Mouse (Mus musculus) T-cell, adult 2 months (primary cell): ENCODE results near the gene 6030468B19Rik.
"Not testable (repeated sequence)": the region's sequence is repeated elsewhere in the genome, so short reads cannot be mapped to it uniquely, and the experiment has no call there.

Experiments
- DNase-seq: peaks from one replicate; pipeline ENCODE4 v3.0.0; 2022; ENCODE audit warnings: low spot score

The 6030468B19Rik gene

DNA sequence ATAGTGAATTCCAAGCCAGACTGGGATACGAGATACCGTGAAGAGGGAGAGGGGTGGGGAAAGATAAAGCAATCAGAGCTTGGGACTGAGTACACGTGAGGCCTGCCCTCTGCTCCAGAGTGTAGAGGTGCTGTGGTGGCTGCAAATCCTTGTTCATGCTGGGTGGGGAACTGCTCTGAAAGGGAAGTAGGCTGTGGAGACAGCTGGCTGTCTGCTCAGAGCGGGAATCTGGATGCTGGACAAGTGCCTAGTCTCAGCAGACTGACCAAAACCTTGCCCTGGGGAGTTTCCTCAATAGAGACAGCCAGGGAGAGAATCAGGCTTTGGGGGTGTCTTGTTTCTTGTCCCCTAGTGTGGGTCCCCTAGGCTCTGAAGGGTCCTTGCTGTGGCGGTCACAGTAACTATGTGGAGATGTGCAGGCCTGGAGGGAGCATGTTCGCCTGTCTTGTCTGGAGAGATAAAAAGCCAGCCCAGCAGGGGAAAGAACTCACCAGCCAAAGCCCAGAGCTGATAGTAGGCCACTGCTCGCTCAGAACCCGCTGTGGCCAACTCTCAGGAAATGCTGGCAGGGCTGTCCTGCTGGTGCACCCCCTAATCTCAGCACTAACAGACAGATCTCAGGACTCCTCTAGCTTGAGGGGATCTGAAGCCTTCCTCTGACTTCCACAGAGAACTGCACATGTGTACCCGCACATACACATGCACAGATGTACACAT is 31.6 kb downstream of the 6030468B19Rik start:
- DNase-seq = no peak

DNA sequence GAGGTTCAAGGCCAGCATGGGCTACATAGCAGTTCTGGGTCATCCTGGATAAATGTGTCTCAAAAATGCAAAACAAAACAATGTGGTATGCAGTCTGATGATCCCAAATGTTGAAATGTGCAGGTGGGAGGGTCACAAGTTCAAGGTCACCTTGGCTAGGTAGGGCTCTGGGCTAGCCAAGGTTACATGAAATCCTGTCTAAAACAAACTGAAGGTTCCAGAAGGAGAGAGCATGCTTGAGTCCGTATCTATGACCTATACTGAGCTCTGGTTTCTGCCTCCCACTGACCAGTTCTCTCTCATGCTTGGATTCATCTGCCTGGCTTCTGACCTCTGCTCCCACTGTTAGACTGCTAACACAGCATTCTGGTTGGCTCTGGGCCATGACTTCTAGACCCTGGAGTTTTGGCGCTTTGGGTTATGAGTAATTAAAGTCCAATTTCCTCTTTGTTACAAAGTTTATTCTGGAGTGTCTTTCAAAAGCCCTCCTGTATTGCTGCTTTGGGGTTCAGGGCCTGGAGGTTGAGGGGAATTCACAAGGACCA is 32.3 kb downstream of the 6030468B19Rik start:
- no peak for DNase-seq

DNA sequence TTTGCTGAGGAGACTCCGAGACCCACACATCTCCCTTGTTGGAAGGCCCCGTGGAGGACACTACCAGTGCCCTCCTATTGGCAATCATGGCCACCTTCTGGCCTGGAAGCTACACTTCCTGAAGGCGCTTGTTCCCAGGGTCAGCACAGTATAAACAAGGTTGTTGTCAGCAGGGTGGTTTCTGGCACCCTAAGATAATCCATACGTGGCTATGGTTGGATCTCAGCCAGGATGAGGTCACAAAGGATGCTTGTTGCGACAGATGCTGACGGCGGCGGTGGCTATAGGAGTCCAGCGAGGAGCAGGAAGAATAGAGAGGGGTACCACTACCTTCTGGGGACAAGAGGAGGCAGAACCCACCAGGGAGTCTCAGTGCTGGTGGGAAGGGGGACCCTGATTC is 32.9 kb downstream of the 6030468B19Rik start:
- no peak for DNase-seq

DNA sequence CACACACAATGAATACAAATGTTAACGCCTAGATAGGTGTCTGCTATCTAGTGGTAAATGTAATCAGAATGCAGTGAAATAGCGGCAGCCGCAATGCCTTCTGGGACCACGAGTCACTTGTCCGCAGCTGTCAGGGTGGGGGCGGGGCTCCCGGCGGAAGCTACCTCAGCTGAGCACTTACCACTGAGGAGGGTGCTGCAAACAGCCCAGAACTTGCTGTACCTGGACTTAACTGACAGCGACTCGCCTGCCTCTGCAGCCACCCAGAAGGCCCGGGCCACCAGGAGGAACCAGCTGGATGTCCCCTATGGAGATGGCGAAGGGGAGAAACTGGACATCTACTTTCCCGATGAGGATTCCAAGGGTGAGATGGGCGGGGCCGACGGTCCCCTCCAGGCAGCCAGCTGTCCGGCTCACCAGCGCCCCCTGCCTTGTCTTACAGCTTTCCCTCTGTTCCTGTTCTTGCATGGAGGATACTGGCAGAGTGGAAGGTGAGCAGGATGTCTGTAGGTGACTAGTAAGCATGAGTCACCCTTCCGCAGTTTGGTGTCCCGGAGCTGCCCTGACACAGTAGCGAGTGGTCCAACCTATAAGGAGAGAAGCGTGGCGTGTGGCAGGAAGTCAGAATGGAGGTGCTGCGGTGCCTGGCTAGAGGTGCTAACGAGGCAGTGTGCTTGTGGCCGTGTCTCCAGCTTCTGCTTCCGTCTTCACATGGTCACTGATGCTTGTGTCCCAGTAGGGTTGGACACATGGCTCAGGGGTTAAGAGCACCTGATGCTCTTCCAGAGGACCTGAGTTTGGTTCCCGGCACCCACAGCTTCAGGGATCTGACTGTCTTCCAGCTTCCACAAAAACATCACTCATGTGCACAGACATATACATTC is 34.9 kb downstream of the 6030468B19Rik start:
- DNase-seq = peak; percentile 91

DNA sequence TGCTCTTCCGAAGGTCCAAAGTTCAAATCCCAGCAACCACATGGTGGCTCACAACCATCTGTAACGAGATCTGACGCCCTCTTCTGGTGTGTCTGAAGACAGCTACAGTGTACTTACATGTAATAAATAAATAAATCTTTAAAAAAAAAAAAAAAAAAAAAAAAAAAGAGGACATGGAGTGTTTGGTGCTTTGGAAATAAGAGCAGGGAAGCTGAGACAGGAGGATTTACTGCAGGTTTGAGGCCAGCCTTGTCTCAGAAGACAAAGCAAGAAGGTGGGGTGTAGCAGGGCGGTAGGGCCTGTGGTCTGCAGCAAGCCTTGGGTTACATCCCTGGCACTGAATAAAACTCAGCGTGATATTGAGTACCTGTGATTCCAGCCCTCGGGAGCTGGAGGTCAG is 36.0 kb downstream of the 6030468B19Rik start:
- DNase-seq = not testable (repeated sequence)

DNA sequence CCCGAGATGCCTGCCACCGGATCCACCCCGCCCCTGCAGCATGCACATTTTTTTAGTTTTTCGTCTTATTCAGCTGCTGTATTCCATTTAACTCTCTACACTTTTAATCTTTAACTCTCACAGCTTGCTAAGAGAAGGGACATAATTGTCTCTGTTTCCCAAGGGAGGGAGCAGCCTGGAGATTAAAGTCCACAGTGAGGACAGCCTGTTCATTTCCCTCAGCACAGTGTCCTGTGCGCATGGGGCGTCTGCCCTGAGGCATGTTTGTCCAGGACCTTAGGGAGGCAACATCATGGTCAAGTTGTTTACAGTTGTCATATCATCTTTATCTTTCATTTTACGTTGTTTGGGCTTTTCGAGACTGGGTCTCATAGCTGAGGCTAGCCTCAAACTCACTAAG is 36.6 kb downstream of the 6030468B19Rik start:
- no peak for DNase-seq

DNA sequence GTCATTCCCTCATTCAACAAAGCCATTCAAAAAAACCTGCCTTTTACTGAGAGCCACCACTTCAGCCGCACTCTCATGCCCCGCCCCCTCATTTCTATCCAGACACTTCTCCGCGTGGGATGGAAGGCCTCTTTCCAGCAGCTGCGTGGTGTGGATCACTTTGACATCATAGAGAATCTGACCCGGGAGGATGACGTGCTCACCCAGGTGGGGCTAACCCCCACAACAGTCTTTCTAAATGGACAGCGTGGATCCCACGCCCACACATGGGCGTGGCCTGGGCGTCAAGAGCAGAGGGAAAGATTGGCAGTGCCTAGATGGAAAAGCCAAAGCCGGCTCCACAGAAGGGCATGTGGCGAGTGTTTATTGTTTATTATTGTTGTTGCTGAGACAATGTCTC is 38.8 kb downstream of the 6030468B19Rik start:
- DNase-seq = no peak

DNA sequence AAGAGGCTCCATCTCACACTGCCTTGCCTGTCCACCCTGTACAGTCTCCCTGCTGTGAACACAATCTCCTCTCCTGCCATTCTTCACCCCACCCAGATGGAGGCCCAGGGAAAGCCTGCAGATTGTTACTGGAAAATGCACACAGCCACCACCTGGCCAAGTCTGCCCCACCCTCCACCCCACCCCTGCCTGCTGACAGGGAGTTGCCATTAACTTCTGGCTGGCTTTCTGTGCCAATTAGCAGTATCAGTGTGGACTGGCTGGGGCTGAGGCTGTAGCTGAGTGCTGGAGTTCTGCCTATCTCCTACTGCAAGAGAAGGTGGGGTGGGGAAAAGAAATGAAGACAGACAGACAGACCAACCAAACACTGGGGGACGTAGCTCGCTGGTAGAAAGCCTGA is 41.1 kb downstream of the 6030468B19Rik start:
- DNase-seq = no peak

DNA sequence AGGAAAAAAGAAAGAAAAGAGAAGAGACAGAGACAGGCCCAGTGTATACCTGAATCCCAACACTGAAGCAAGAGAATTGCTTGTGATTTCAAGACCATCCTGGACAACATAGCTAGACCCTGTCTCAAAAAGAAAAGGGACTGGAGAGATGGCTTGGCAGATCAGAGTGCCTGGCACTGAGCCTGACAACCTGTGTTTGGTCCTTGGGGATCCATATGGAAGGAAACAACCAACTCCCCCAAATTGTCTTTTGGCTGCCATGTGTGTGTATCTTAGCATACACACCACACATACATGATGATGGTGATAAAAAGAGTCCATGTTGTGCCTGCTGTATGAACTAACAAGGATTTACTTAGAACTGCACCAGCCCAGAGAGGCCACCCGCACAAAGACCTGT is 41.6 kb downstream of the 6030468B19Rik start:
- no peak for DNase-seq

DNA sequence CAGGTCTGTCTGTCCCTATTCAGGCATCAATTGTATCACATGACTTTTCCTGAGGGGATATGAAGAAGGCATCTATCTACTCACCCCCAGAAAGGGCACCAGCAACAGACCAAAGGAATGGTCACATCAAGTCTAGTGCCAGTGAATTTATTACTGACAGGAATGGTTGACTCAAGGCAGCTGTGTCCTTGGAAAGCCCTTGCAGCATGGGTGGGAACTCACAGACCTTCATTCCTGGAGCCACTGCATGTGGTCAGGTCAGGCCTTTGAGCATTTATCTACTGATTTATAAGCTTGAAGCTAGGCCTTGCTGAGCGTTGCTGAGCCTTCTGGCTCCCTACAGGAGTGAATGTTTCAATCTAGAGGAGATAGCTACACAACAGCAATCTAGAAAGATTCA is 43.5 kb downstream of the 6030468B19Rik start:
- no peak for DNase-seq

DNA sequence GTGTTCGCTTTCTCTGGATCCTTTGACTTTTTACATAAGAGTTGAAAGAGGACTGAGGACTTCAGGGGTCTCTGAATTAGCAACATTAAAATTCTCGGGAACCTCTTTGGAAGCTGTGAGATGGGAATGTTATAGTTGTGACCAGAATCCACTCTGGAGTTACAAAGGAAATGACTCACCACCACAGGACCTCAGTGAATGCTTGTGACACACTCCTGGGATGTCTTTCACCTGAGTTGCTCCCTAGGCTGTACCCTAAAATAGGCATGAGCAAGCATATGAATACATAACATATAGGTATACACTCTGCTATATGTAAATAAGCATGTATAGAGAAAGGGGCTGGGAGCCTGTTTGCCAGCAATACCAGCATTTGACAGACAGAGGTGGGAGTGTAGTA is 46.0 kb downstream of the 6030468B19Rik start:
- DNase-seq = no peak

DNA sequence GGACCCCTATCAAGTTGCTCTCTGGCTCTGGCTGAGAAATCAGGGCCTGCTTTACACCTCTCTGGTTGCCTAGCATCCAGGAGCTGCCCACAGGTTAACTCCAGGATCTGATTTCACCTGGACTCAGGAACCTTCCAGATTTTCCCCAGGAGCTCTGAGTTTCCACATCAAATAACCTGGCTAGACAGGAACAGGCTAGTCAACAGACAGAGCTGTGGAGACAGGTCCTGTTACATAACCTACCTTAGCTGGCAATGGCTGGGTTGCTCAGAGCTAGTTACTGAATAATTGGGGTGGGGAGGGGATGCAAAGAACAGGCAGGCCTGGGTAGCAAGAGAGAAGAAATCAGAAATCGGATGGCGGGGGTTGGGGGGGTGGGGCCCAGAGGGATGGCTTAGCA is 47.5 kb downstream of the 6030468B19Rik start:
- DNase-seq = no peak

DNA sequence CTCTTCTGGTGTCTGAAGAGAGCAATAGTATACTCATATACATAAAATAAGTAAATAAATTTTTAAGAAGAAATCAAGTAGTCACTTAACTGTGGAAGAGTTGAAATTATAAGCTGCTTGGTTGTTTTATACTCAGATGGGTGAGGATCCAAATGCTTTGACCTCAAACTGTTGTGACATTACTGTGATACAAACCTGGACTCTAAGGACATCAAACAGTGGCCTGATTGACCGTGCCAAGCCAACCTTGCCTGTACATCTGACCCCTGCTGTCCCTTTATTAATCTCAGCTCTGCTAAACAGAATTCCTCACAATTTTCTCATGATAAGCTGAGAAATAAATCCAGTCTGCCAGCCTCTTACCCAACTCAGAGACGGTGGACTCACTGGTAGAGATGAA is 48.2 kb downstream of the 6030468B19Rik start:
- DNase-seq = no peak

DNA sequence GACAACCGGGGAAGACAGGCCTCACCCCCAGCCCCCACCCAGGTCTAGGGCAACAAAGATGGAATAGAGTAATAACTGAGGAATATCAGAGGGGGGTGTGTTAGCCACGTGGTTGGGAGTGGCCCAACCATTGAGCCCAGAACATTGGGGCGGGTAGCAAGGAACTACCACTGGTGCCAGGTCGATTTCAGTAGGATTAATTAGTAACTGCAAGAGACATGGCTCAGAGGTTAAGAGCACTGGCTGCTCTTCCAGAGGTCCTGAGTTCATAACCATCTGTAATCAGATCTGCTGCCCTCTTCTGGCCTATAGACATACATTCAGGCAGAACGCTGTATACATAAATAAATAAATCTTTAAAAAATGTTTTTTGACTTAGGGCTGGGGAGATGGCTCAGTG is 49.2 kb downstream of the 6030468B19Rik start:
- no peak for DNase-seq

DNA sequence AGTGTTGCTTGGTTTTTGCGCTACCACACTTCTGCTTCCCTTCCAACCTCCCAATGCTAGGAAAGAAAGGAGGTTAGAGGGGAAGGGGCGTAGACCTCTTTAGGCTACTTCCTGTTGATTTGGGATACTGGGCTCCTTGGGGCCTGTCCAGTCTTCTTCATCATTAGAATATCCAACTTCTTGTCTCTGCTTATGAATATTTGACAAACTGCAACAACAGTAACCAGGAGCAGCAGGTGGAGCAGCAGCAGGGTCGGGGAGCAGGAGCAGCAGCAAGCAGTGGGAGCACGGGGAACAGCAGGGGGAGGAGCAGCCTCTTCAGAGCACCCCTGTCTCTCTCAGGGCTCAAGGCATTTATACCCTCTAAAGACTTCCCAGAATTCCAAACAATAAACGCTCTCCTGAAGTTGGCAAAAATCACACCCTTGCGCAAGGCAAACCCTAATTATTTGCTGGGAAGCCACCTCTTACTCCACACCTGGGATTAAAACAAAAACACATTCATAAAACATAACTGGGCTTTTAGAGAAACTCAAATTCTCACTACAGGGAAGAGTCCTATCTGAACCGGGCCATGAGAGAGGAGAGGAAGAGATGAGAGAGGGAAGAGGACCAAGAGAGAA is 50.2 kb downstream of the 6030468B19Rik start:
- DNase-seq = no peak

DNA sequence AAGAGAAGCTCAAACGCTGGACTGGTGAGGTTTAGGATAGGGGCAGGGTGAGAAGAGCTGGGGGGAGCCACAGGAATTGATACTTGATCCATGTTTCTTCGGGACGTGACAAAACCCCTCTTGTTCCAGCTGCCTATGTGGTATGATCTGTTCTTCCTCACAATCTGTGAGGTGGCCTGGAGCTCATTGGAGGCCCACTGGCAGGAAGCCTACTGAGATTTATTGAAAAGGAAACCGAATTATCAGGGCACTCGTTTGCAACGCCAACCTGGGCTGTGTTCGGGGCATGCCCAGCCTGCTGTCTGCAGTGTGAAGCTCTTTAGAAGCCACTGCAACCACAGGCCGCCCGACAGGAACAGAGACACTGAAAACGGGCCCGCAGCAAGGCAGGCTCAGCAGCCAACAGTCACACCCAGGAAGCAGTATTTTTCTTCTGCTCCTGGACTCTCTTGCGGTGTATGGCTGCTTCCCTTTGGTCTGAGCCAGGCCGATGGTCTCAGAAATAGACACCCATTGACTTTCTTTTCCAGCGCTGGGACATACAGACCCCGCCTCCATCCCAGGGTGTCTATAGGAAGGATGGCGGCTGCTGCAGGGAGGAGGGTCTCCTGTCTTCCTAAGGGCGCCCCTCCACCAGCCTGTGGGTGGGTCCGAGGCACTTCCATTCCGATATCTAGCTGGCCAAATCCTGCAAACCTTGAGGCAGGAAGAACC is 51.0 kb downstream of the 6030468B19Rik start:
- DNase-seq = peak; percentile 77

DNA sequence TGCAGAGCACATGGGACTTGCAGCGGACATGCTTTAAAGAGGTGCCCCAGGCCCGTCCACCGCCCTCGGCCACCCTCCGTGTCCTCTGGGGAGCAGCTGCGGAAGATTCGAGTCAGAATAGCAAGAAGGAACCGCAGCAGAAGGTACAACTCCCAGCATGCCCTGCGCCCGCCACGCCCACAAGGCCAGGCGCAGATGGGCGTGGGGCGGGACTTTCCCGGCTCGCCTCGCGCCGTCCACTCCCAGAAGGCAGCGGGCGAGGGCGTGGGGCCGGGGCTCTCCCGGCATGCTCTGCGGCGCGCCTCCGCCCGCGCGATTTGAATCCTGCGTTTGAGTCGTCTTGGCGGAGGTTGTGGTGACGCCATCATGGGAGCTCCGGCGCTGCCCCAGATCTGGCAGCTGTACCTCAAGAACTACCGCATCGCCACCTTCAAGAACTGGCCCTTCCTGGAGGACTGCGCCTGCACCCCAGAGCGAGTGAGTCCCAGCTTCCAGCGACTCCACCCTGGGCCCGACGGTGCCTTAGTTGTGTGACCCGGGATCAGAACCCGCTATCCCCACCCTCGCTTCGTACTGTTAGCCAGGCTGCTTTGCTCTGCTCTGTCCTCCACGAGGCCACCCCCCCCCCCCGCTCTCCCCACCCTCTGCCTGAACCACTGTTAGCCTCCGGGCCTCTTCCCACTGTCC is 51.7 kb downstream of the 6030468B19Rik start, which contains the start of gene Birc5:
Gene Birc5, plus strand, starts transcription at position 267 of the 687 bp plus-strand sequence.
- peak; percentile 97 for DNase-seq

DNA sequence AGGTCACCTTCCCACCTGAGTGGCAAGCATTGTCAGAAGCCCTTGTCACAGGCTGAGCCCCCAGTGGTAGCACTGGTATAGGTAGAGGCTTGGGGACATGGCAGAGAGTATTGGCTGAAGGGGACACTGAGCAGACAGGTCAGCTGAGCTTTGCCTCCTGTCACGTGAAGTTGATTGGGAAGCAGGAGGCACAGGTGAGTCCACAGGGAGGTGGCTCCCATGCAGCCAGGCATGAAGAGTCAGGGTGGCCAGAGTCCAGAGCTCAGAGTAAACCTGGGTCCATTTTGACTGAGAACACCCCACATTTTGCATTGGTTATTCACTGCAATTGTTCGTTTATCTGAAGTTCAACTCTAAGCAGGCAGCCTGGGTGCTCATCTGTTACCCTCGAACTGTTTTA is 55.4 kb downstream of the 6030468B19Rik start:
- DNase-seq = no peak

DNA sequence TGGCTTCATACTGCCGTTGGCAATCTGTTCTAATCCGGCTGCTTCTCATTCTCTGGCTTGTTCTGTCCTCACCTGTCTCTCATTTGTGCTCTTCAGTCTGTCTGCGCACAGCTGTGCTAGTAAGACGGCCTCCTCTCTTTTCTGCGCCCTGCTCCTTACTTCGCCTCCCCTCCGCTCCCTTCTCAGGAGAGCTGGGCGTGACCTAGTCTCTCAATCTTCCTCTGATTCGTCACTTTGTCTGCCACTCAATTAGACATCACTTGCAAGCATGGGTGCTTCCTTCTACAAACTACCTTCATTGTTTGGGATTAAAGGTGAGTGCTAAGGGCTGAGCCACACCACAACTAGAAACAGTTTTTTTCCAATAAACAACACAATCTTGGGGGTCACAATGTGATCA is 56.8 kb downstream of the 6030468B19Rik start:
- DNase-seq = no peak

DNA sequence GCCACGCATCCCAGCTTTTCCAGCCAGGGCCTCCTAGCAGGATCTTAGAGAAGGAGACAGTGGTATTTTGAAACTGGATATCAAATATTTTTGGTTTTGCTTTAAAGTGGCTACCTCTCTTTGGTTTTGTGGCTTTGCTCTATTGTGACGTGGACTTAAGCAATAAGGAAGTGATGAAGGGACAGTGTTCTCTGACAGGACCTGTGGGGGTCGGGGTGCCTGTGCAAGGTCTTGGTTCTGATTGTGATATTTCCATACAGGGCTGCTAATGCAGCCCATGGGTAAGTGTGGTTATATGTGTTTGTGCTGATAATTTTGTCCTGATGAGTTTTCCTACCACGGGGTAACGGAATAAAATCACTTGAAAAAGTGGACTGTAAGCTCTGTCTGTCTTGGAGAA is 57.9 kb downstream of the 6030468B19Rik start:
- DNase-seq = no peak

DNA sequence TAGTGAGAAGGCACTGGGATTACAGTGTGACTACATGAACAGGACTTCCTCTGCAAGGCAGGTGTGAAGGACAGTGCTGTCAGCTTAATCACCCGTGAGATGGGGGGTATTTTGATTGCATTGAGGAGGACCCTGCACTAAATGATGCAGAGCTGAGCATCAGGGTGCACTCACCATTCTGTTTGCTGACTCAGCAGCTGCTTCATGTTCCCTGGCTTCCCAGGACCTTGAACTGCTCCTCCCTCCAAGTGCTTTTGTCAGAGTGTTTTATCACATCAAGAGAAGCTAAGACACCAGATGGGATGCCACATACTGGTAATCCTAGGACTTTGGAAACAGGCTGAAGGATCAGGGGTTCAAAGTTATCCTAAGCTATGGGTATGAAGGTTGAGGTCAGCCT is 58.5 kb downstream of the 6030468B19Rik start:
- DNase-seq = no peak
